28 mouse cellular contexts compared by ENCODE assay signal in the genomic region with DNA sequence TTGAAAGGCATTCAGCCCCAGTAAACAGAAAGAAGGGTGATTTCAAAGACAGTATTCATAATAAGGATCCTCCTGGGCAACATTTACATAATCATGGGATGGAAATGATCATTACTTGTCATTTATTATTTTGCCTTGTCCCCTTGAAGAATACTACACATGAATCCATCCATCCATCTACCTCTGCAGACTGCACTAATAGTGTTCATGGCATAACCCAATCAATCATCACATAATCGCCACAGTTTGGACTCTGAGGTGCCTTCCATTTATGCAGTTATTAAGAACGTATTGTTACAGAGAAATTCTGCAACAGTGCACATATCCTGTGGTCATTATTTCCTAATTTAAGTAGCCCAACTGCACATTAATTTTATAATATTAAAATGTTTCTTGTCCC.
A peak's percentile ranks its signal among the peaks of the same experiment; 100 is the strongest.
DNase-seq lines count a peak whose midpoint lies in the region; ATAC-seq lines count a peak whose summit lies in the region.
"Had no signal": no experiment of that assay in that cellular context is flagged by ENCODE, and none has a peak within 500 bp of the region (broad histone marks: within the 10 kb centered on the region; RNA-seq: fewer than 3 reads in every experiment).

No protein-coding gene starts in this region.

- peak; percentile 67 for ATAC-seq in hindbrain, embryonic 11.5 days (ENCODE audit: low FRiP score)
- ATAC-seq in neural tube, embryonic 11.5 days (ENCODE audit: insufficient read depth, low FRiP score, low TSS enrichment), result peak; percentile 46; the same call in 1 of the 2 replicates
- ATAC-seq in neural tube, embryonic 15.5 days (ENCODE audit: low FRiP score), result no peak
- peak; percentile 74 for ATAC-seq in hindbrain, embryonic 13.5 days (ENCODE audit: low FRiP score)
- ATAC-seq in neural tube, embryonic 14.5 days (ENCODE audit: low read depth), result peak; percentile 51
- ATAC-seq: forebrain, embryonic 13.5 days; forebrain, postnatal 0 days; intestine, embryonic 15.5 days; Patski had no signal

- 80% methylated on average over 2 of the region's 2 CpGs for WGBS in hindbrain, embryonic 11.5 days
- WGBS in hindbrain, embryonic 10.5 days, result 88% methylated on average over 2 of the region's 2 CpGs
- 85% methylated on average over 2 of the region's 2 CpGs for WGBS in neural tube, embryonic 11.5 days
- WGBS in neural tube, embryonic 15.5 days, result 54% methylated on average over 2 of the region's 2 CpGs
- 60% methylated on average over 2 of the region's 2 CpGs for WGBS in hindbrain, embryonic 13.5 days
- WGBS in neural tube, embryonic 14.5 days, result 68% methylated on average over 2 of the region's 2 CpGs

- H3K4me1 ChIP-seq in hindbrain, embryonic 11.5 days (replicated peaks; ENCODE audit: control insufficient read depth, insufficient read depth, low read length), result no peaks in the 10 kb centered on the region
- no peaks in the 10 kb centered on the region for H3K4me1 ChIP-seq in hindbrain, embryonic 10.5 days (replicated peaks)
- H3K4me1 ChIP-seq in neural tube, embryonic 11.5 days (ENCODE audit: control insufficient read depth, insufficient read depth, low read length), result no peaks in the 10 kb centered on the region
- no peaks in the 10 kb centered on the region for H3K4me1 ChIP-seq in neural tube, embryonic 15.5 days
- no peaks in the 10 kb centered on the region for H3K4me1 ChIP-seq in hindbrain, embryonic 13.5 days (replicated peaks)
- no peaks in the 10 kb centered on the region for H3K4me1 ChIP-seq in neural tube, embryonic 14.5 days (ENCODE audit: control insufficient read depth, insufficient read depth, low read length)
- H3K4me1 ChIP-seq: embryonic facial prominence, embryonic 10.5 days; embryonic facial prominence, embryonic 13.5 days; forebrain, embryonic 13.5 days; intestine, embryonic 15.5 days had no signal

- no peaks in the 10 kb centered on the region for H3K27me3 ChIP-seq in hindbrain, embryonic 11.5 days (ENCODE audit: control insufficient read depth, insufficient read depth, low read length)
- H3K27me3 ChIP-seq in hindbrain, embryonic 10.5 days (ENCODE audit: insufficient read depth, poor library complexity, severe bottlenecking), result no peaks in the 10 kb centered on the region
- H3K27me3 ChIP-seq in neural tube, embryonic 11.5 days (ENCODE audit: control insufficient read depth, insufficient read depth, low read length), result no peaks in the 10 kb centered on the region
- H3K27me3 ChIP-seq in neural tube, embryonic 15.5 days (replicated peaks), result no peaks in the 10 kb centered on the region
- no peaks in the 10 kb centered on the region for H3K27me3 ChIP-seq in hindbrain, embryonic 13.5 days
- no peaks in the 10 kb centered on the region for H3K27me3 ChIP-seq in neural tube, embryonic 14.5 days (ENCODE audit: control insufficient read depth, insufficient read depth, low read length)
- H3K27me3 ChIP-seq: CH12.LX; embryonic facial prominence, embryonic 13.5 days; forebrain, embryonic 13.5 days; intestine, embryonic 15.5 days; Patski had no signal

- H3K9ac ChIP-seq in hindbrain, embryonic 11.5 days (ENCODE audit: low read depth, low read length), result no peak overlapping the region
- H3K9ac ChIP-seq in neural tube, embryonic 11.5 days (ENCODE audit: low read length), result no peak overlapping the region
- no peak overlapping the region for H3K9ac ChIP-seq in neural tube, embryonic 15.5 days (replicated peaks)
- no peak overlapping the region for H3K9ac ChIP-seq in hindbrain, embryonic 13.5 days
- H3K9ac ChIP-seq in neural tube, embryonic 14.5 days (replicated peaks; ENCODE audit: low read depth, low read length), result no peak overlapping the region
- H3K9ac ChIP-seq: embryonic facial prominence, embryonic 13.5 days; forebrain, embryonic 13.5 days; forebrain, postnatal 0 days; intestine, embryonic 15.5 days had no signal

- H3K4me2 ChIP-seq in hindbrain, embryonic 11.5 days (replicated peaks; ENCODE audit: low read depth, low read length), result no peak overlapping the region
- H3K4me2 ChIP-seq in neural tube, embryonic 11.5 days (ENCODE audit: low read depth), result no peak overlapping the region
- H3K4me2 ChIP-seq in neural tube, embryonic 15.5 days, result no peak overlapping the region
- H3K4me2 ChIP-seq in hindbrain, embryonic 13.5 days, result no peak overlapping the region
- H3K4me2 ChIP-seq in neural tube, embryonic 14.5 days (ENCODE audit: low read depth, low read length), result no peak overlapping the region
- H3K4me2 ChIP-seq: embryonic facial prominence, embryonic 13.5 days; forebrain, embryonic 13.5 days; heart, embryonic 11.5 days; intestine, embryonic 15.5 days had no signal

- no peak overlapping the region for H3K27ac ChIP-seq in hindbrain, embryonic 11.5 days (ENCODE audit: low read depth, low read length)
- H3K27ac ChIP-seq in hindbrain, embryonic 10.5 days, result no peak overlapping the region
- H3K27ac ChIP-seq in neural tube, embryonic 11.5 days (ENCODE audit: low read depth, low read length), result no peak overlapping the region
- no peak overlapping the region for H3K27ac ChIP-seq in neural tube, embryonic 15.5 days (replicated peaks)
- no peak overlapping the region for H3K27ac ChIP-seq in hindbrain, embryonic 13.5 days
- H3K27ac ChIP-seq in neural tube, embryonic 14.5 days (ENCODE audit: low read depth, low read length), result no peak overlapping the region
- H3K27ac ChIP-seq: embryonic facial prominence, embryonic 10.5 days; embryonic facial prominence, embryonic 13.5 days; forebrain, embryonic 13.5 days; gastrocnemius, adult 2 months; intestine, embryonic 15.5 days had no signal

- no peak overlapping the region for H3K4me3 ChIP-seq in hindbrain, embryonic 11.5 days (ENCODE audit: low read depth, low read length)
- H3K4me3 ChIP-seq in hindbrain, embryonic 10.5 days, result no peak overlapping the region
- no peak overlapping the region for H3K4me3 ChIP-seq in neural tube, embryonic 11.5 days (ENCODE audit: low read depth, low read length)
- H3K4me3 ChIP-seq in neural tube, embryonic 15.5 days (replicated peaks), result no peak overlapping the region
- no peak overlapping the region for H3K4me3 ChIP-seq in hindbrain, embryonic 13.5 days
- no peak overlapping the region for H3K4me3 ChIP-seq in neural tube, embryonic 14.5 days (ENCODE audit: low read depth, low read length)
- H3K4me3 ChIP-seq: embryonic facial prominence, embryonic 10.5 days; embryonic facial prominence, embryonic 13.5 days; erythroblast, embryonic 14.5 days; forebrain, embryonic 13.5 days; gastrocnemius, adult 2 months; intestine, embryonic 15.5 days had no signal

- DNase-seq in hindbrain, embryonic 11.5 days (ENCODE audit: low spot score), result no peak
- DNase-seq in hindbrain, embryonic 10.5 days (ENCODE audit: low spot score), result no peak
- no peak for DNase-seq in neural tube, embryonic 11.5 days (ENCODE audit: low spot score)
- no peak for DNase-seq in cerebellum, adult 11-12 months
- DNase-seq: adrenal gland, postnatal 10 days; adrenal gland, postnatal 36 days; B cell, adult 2 months; cerebellum, adult 11 months; cerebellum, adult 8-10 months; cerebellum, postnatal 10 days; cerebellum, postnatal 36 days; embryo, embryonic 11 days; forebrain, postnatal 0 days; gastrocnemius, adult 2 months; gastrocnemius, postnatal 14 days; heart, adult 11 months had no signal

- no peaks in the 10 kb centered on the region for H3K9me3 ChIP-seq in hindbrain, embryonic 11.5 days (ENCODE audit: control insufficient read depth, low read length)
- no peaks in the 10 kb centered on the region for H3K9me3 ChIP-seq in hindbrain, embryonic 10.5 days
- no peaks in the 10 kb centered on the region for H3K9me3 ChIP-seq in neural tube, embryonic 11.5 days (ENCODE audit: control insufficient read depth, low read length)
- H3K9me3 ChIP-seq in neural tube, embryonic 15.5 days (replicated peaks), result no peaks in the 10 kb centered on the region
- no peaks in the 10 kb centered on the region for H3K9me3 ChIP-seq in hindbrain, embryonic 13.5 days
- no peaks in the 10 kb centered on the region for H3K9me3 ChIP-seq in neural tube, embryonic 14.5 days (ENCODE audit: control insufficient read depth, low read length)
- H3K9me3 ChIP-seq: embryonic facial prominence, embryonic 10.5 days; embryonic facial prominence, embryonic 13.5 days; forebrain, embryonic 13.5 days; intestine, embryonic 15.5 days had no signal

- no peaks in the 10 kb centered on the region for H3K36me3 ChIP-seq in hindbrain, embryonic 11.5 days (ENCODE audit: control insufficient read depth, insufficient read depth, low read length)
- no peaks in the 10 kb centered on the region for H3K36me3 ChIP-seq in hindbrain, embryonic 10.5 days
- H3K36me3 ChIP-seq in neural tube, embryonic 11.5 days (ENCODE audit: control insufficient read depth, insufficient read depth, low read length), result no peaks in the 10 kb centered on the region
- H3K36me3 ChIP-seq in neural tube, embryonic 15.5 days, result no peaks in the 10 kb centered on the region
- no peaks in the 10 kb centered on the region for H3K36me3 ChIP-seq in hindbrain, embryonic 13.5 days
- no peaks in the 10 kb centered on the region for H3K36me3 ChIP-seq in neural tube, embryonic 14.5 days (ENCODE audit: control insufficient read depth, insufficient read depth, low read length)
- H3K36me3 ChIP-seq: embryonic facial prominence, embryonic 10.5 days; embryonic facial prominence, embryonic 13.5 days; G1E; intestine, embryonic 15.5 days had no signal
